Mouse (Mus musculus) megakaryocyte, embryonic 14.5 days (primary cell): ENCODE measurements around the gene Tceal7. TPM values are rescaled to one million over a fixed set of nuclear protein-coding genes. Genes with fewer than 3 reads are reported as not detected.
"Not testable (repeated sequence)": the region's sequence is repeated elsewhere in the genome, so short reads cannot be mapped to it uniquely, and the experiment has no call there.

Experiments used
- H3K27me3 ChIP-seq: replicated peaks from 2 replicates; pipeline ENCODE3; 2012; ENCODE audit warnings: inconsistent platforms
- H3K36me3 ChIP-seq: replicated peaks from 2 replicates; pipeline ENCODE3; 2012; ENCODE audit warnings: low read length, inconsistent platforms, mixed read lengths
- H3K4me1 ChIP-seq: 2 replicates; pipeline ENCODE4 v1.6.1; 2012; ENCODE audit warnings: inconsistent platforms
- H3K4me3 ChIP-seq: replicated peaks from 2 replicates; pipeline ENCODE3; 2012; ENCODE audit warnings: moderate library complexity, mild to moderate bottlenecking, inconsistent platforms
- H3K9me3 ChIP-seq: 2 replicates; pipeline ENCODE4 v1.6.1; 2012; ENCODE audit warnings: inconsistent platforms
- FLI1 ChIP-seq: IDR thresholded peaks from 2 replicates; pipeline ENCODE4 v1.6.1; 2012; ENCODE audit warnings: low read length, inconsistent platforms, mixed read lengths
- GATA1 ChIP-seq: IDR thresholded peaks from 3 replicates; pipeline ENCODE4 v1.6.1; 2012; ENCODE audit warnings: mixed read lengths, low read length, inconsistent platforms, borderline replicate concordance
- polyA plus RNA-seq: library from polyadenylated mRNA; stranded (reverse); fragments of >175 nt; gene quantifications from 2 replicates; pipeline ENCODE4 v1.2.3, GENCODE M21; 2012; ENCODE audit warnings: low replicate concordance; ENCODE audit not compliant: insufficient read depth

Tceal7 gene
- polyA plus RNA-seq: not detected in 2 replicates

- H3K27me3 ChIP-seq: peaks cover 13% of the 10 kb centered on the region
- H3K4me3 ChIP-seq, H3K9me3 ChIP-seq, H3K4me1 ChIP-seq, H3K36me3 ChIP-seq: not testable (repeated sequence)
Observed at GRCm38 (mm10) chrX:136214729-136215677, at the start of gene Tceal7, which contains the start of gene Bex1. Tceal7 (plus strand) TSS chrX:136214779. Bex1 (minus strand) TSS chrX:136215513.

- no peak for TF ChIP-seq FLI1
- no peak for TF ChIP-seq GATA1
- H3K36me3 ChIP-seq: peaks cover 3% of the 10 kb centered on the region
- H3K4me3 ChIP-seq: no peak overlapping the region
- 0 out of 2 replicates have a peak, but pooled peaks cover 4% of the 10 kb centered on the region for H3K4me1 ChIP-seq
- peaks cover 8% of the 10 kb centered on the region for H3K27me3 ChIP-seq
- H3K9me3 ChIP-seq: no peaks in the 10 kb centered on the region
Observed at GRCm38 (mm10) chrX:136170625-136171024, 44.0 kb upstream of the Tceal7 start.

GRCm38 (mm10) chrX:136171189-136172117 lies 43.1 kb upstream of the Tceal7 start:
- H3K9me3 ChIP-seq: no peaks in the 10 kb centered on the region
- H3K4me3 ChIP-seq: peak overlapping the region; percentile 91
- no peak for TF ChIP-seq FLI1
- no peak for TF ChIP-seq GATA1
- H3K36me3 ChIP-seq: peaks cover 3% of the 10 kb centered on the region
- 0 out of 2 replicates have a peak, but pooled peaks cover 4% of the 10 kb centered on the region for H3K4me1 ChIP-seq
- H3K27me3 ChIP-seq: peaks cover 7% of the 10 kb centered on the region

GRCm38 (mm10) chrX:136172118-136172551 lies 42.4 kb upstream of the Tceal7 start, which contains the start of gene Tceal8:
Tceal8 (minus strand) TSS chrX:136172342.
- peak within 1 kb of the TSS; percentile 91 for H3K4me3 ChIP-seq
- no peaks in the 10 kb centered on the region for H3K9me3 ChIP-seq
- peaks cover 3% of the 10 kb centered on the region for H3K36me3 ChIP-seq
- H3K27me3 ChIP-seq: peaks cover 7% of the 10 kb centered on the region
- 0 out of 2 replicates have a peak, but pooled peaks cover 4% of the 10 kb centered on the region for H3K4me1 ChIP-seq
- no peak for TF ChIP-seq GATA1
- no peak for TF ChIP-seq FLI1

- Histone ChIP-seq H3K9me3 (no peaks in the 10 kb centered on the region), H3K4me1 (0 out of 2 replicates have a peak, but pooled peaks cover 4% of the 10 kb centered on the region), H3K4me3 (no peak overlapping the region), H3K27me3 (peaks cover 7% of the 10 kb centered on the region), H3K36me3 (peaks cover 3% of the 10 kb centered on the region)
- TF ChIP-seq FLI1 (no peak), GATA1 (no peak)
Observed at GRCm38 (mm10) chrX:136172786-136173185, 41.8 kb upstream of the Tceal7 start.

GRCm38 (mm10) chrX:136180897-136181553 lies 33.6 kb upstream of the Tceal7 start:
- H3K9me3 ChIP-seq: no peaks in the 10 kb centered on the region
- no peak for TF ChIP-seq FLI1
- no peak for TF ChIP-seq GATA1
- H3K4me1 ChIP-seq: no peaks in the 10 kb centered on the region

GRCm38 (mm10) chrX:136183107-136183506 lies 31.5 kb upstream of the Tceal7 start:
- Histone ChIP-seq H3K36me3 (no peaks in the 10 kb centered on the region), H3K9me3 (no peaks in the 10 kb centered on the region), H3K4me1 (no peaks in the 10 kb centered on the region), H3K4me3 (no peak overlapping the region), H3K27me3 (peaks cover 10% of the 10 kb centered on the region)
- TF ChIP-seq FLI1 (no peak), GATA1 (no peak)

More at GRCm38 (mm10) chrX:136180897-136181553, 33.6 kb upstream of the Tceal7 start:
- Histone ChIP-seq H3K27me3 (peaks cover 10% of the 10 kb centered on the region), H3K36me3 (no peaks in the 10 kb centered on the region), H3K4me3 (no peak overlapping the region)

GRCm38 (mm10) chrX:136195193-136195944 lies 19.2 kb upstream of the Tceal7 start:
- TF ChIP-seq GATA1 (no peak), FLI1 (no peak)
- no peaks in the 10 kb centered on the region for H3K4me1 ChIP-seq
- no peak overlapping the region for H3K4me3 ChIP-seq
- H3K27me3 ChIP-seq: peaks cover 6% of the 10 kb centered on the region
- H3K9me3 ChIP-seq: peaks cover 3% of the 10 kb centered on the region; the same call in 1 of the 2 replicates
- H3K36me3 ChIP-seq: no peaks in the 10 kb centered on the region
